Mouse (Mus musculus) CH12.LX (cell line): ENCODE data around the gene Fam3c. TPM values are rescaled to one million over a fixed set of nuclear protein-coding genes. Genes with fewer than 3 reads are reported as not detected.

ENCODE experiments used
- DNase-seq: peaks from one replicate; pipeline ENCODE4 v3.0.0-alpha.2; 2013; ENCODE audit errors: extremely low read depth
- H3K27ac ChIP-seq: 2 replicates; pipeline ENCODE4 v1.5.1; 2012; ENCODE audit warnings: low read depth, mild to moderate bottlenecking, control low read depth, moderate library complexity; ENCODE audit not compliant: insufficient read depth
- H3K27me3 ChIP-seq: replicated peaks from 2 replicates; pipeline ENCODE3; 2012; ENCODE audit warnings: inconsistent platforms
- H3K36me3 ChIP-seq, 2 experiments: replicated peaks in 1 of 2; 2 replicates each; pipeline versions ENCODE3 to v1.6.1; 2012; ENCODE audit warnings: inconsistent platforms in 1 of 2, low read length in 1 of 2, mild to moderate bottlenecking in 1 of 2, mixed read lengths in 1 of 2, moderate library complexity in 1 of 2; ENCODE audit not compliant: control insufficient read depth in 1 of 2, insufficient read depth in 1 of 2
- H3K4me1 ChIP-seq, 2 experiments: 2 replicates each; pipeline ENCODE4 v1.6.1; 2012; ENCODE audit warnings: inconsistent platforms in 1 of 2, moderate library complexity in 1 of 2; ENCODE audit not compliant: insufficient read depth in 2 of 2, control insufficient read depth in 1 of 2
- H3K4me2 ChIP-seq: 2 replicates; pipeline ENCODE4 v1.6.1; 2012; ENCODE audit warnings: low read depth, mild to moderate bottlenecking, control low read depth; ENCODE audit not compliant: poor library complexity, insufficient read depth, severe bottlenecking
- H3K4me3 ChIP-seq, 3 experiments: fragments of 150-350 bp in 1 of 3; sonication (generic) in 1 of 3; replicated peaks in 1 of 3; 2 replicates each; pipeline versions ENCODE3 to v1.5.1; 2011 to 2012; ENCODE audit warnings: low read depth in 2 of 3, low read length in 2 of 3, mild to moderate bottlenecking in 2 of 3, moderate library complexity in 2 of 3, control low read depth in 1 of 3, improper control_type of control experiment in 1 of 3, inconsistent platforms in 1 of 3, mixed read lengths in 1 of 3; ENCODE audit not compliant: poor library complexity in 1 of 3
- H3K79me2 ChIP-seq: replicated peaks from 2 replicates; pipeline ENCODE4 v1.6.1; 2012; ENCODE audit warnings: mild to moderate bottlenecking, moderate library complexity; ENCODE audit not compliant: control insufficient read depth, poor library complexity, insufficient read depth, severe bottlenecking; ENCODE audit errors: extremely low read depth
- H3K9ac ChIP-seq: 2 replicates; pipeline ENCODE4 v1.6.1; 2012; ENCODE audit warnings: low read depth, mild to moderate bottlenecking, control low read depth, moderate library complexity; ENCODE audit not compliant: insufficient read depth
- H3K9me3 ChIP-seq: replicated peaks from 2 replicates; pipeline ENCODE3; 2012; ENCODE audit warnings: low read length, inconsistent platforms, mixed read lengths
- BHLHE40 ChIP-seq: IDR thresholded peaks from 2 replicates; pipeline ENCODE4 v1.6.1; 2011; ENCODE audit warnings: mild to moderate bottlenecking, low read depth, low read length, improper control_type of control experiment
- CHD1 ChIP-seq: IDR thresholded peaks from 2 replicates; pipeline ENCODE4 v1.6.1; 2012; ENCODE audit warnings: low read depth, low read length, improper control_type of control experiment, inconsistent platforms
- CHD2 ChIP-seq: IDR thresholded peaks from 2 replicates; pipeline ENCODE4 v1.6.1; 2011; ENCODE audit warnings: low read length, improper control_type of control experiment
- CTCF ChIP-seq, 2 experiments: IDR thresholded peaks in 1 of 2; conservative IDR thresholded peaks in 1 of 2; 2 replicates each; pipeline ENCODE4 v1.5.1; 2011 to 2012; ENCODE audit warnings: low read depth in 2 of 2, low read length in 2 of 2, improper control_type of control experiment in 1 of 2, inconsistent platforms in 1 of 2, mild to moderate bottlenecking in 1 of 2, moderate library complexity in 1 of 2
- ELF1 ChIP-seq: IDR thresholded peaks from 2 replicates; pipeline ENCODE4 v1.6.1; 2014; ENCODE audit warnings: low read depth, mild to moderate bottlenecking, inconsistent platforms, low read length, improper control_type of control experiment
- EP300 ChIP-seq: IDR thresholded peaks from 2 replicates; pipeline ENCODE4 v1.6.1; 2011; ENCODE audit warnings: low read length, improper control_type of control experiment
- ETS1 ChIP-seq: conservative IDR thresholded peaks from 2 replicates; pipeline ENCODE4 v1.6.1; 2012; ENCODE audit warnings: low read depth, mild to moderate bottlenecking, inconsistent platforms, low read length, improper control_type of control experiment, moderate library complexity
- GABPA ChIP-seq: IDR thresholded peaks from 2 replicates; pipeline ENCODE4 v1.6.1; 2012; ENCODE audit warnings: low read depth, low read length, improper control_type of control experiment, inconsistent platforms; ENCODE audit not compliant: insufficient replicate concordance
- HCFC1 ChIP-seq: IDR thresholded peaks from 2 replicates; pipeline ENCODE4 v1.6.1; 2012; ENCODE audit warnings: low read depth, mild to moderate bottlenecking, inconsistent platforms, low read length, improper control_type of control experiment
- IRF4 ChIP-seq: IDR thresholded peaks from 2 replicates; pipeline ENCODE4 v1.6.1; 2014; ENCODE audit warnings: low read depth, mild to moderate bottlenecking, inconsistent platforms, low read length, improper control_type of control experiment
- JUN ChIP-seq: IDR thresholded peaks from 2 replicates; pipeline ENCODE4 v1.6.1; 2011; ENCODE audit warnings: low read depth, mild to moderate bottlenecking, low read length, improper control_type of control experiment, moderate library complexity; ENCODE audit not compliant: insufficient read depth
- MAFK ChIP-seq: IDR thresholded peaks from 2 replicates; pipeline ENCODE4 v1.6.1; 2011; ENCODE audit warnings: low read length, improper control_type of control experiment; ENCODE audit not compliant: insufficient replicate concordance
- MAX ChIP-seq: IDR thresholded peaks from 2 replicates; pipeline ENCODE4 v1.6.1; 2011; ENCODE audit warnings: low read length, improper control_type of control experiment
- MAZ ChIP-seq: IDR thresholded peaks from 2 replicates; pipeline ENCODE4 v1.6.1; 2012; ENCODE audit warnings: low read depth, mild to moderate bottlenecking, inconsistent platforms, low read length, improper control_type of control experiment, moderate library complexity
- MEF2A ChIP-seq: IDR thresholded peaks from 2 replicates; pipeline ENCODE4 v1.6.1; 2014; ENCODE audit warnings: low read depth, mild to moderate bottlenecking, inconsistent platforms, low read length, improper control_type of control experiment, borderline replicate concordance
- MXI1 ChIP-seq: IDR thresholded peaks from 2 replicates; pipeline ENCODE4 v1.6.1; 2011; ENCODE audit warnings: mild to moderate bottlenecking, low read depth, low read length, improper control_type of control experiment
- MYC ChIP-seq: IDR thresholded peaks from 2 replicates; pipeline ENCODE4 v1.6.1; 2011; ENCODE audit warnings: low read depth, mild to moderate bottlenecking, improper control_type of control experiment, low read length
- NELFE ChIP-seq: IDR thresholded peaks from 2 replicates; pipeline ENCODE4 v1.6.1; 2011; ENCODE audit warnings: low read depth, low read length, improper control_type of control experiment
- NRF1 ChIP-seq: IDR thresholded peaks from 2 replicates; pipeline ENCODE4 v1.6.1; 2014; ENCODE audit warnings: low read depth, mild to moderate bottlenecking, inconsistent platforms, low read length, improper control_type of control experiment, moderate library complexity
- POLR2A ChIP-seq: IDR thresholded peaks from 2 replicates; pipeline ENCODE4 v1.6.1; 2011; ENCODE audit warnings: low read depth, mild to moderate bottlenecking, improper control_type of control experiment, low read length
- RAD21 ChIP-seq: IDR thresholded peaks from 2 replicates; pipeline ENCODE4 v1.6.1; 2011; ENCODE audit warnings: low read depth, mild to moderate bottlenecking, low read length, improper control_type of control experiment, moderate library complexity
- SIN3A ChIP-seq: IDR thresholded peaks from 2 replicates; pipeline ENCODE4 v1.6.1; 2012; ENCODE audit warnings: low read length, improper control_type of control experiment, inconsistent platforms
- SMC3 ChIP-seq: IDR thresholded peaks from 2 replicates; pipeline ENCODE4 v1.6.1; 2011; ENCODE audit warnings: low read depth, low read length, improper control_type of control experiment
- TCF12 ChIP-seq: IDR thresholded peaks from 2 replicates; pipeline ENCODE4 v1.6.1; 2014; ENCODE audit warnings: low read depth, mild to moderate bottlenecking, inconsistent platforms, low read length, improper control_type of control experiment
- UBTF ChIP-seq: IDR thresholded peaks from 2 replicates; pipeline ENCODE4 v1.6.1; 2012; ENCODE audit warnings: low read depth, mild to moderate bottlenecking, inconsistent platforms, low read length, improper control_type of control experiment, moderate library complexity
- USF1 ChIP-seq: IDR thresholded peaks from 2 replicates; pipeline ENCODE4 v1.6.1; 2014; ENCODE audit warnings: low read depth, mild to moderate bottlenecking, inconsistent platforms, low read length, improper control_type of control experiment
- USF2 ChIP-seq: conservative IDR thresholded peaks from 2 replicates; pipeline ENCODE4 v1.6.1; 2011; ENCODE audit warnings: low read depth, low read length, improper control_type of control experiment
- ZKSCAN1 ChIP-seq: IDR thresholded peaks from 2 replicates; pipeline ENCODE4 v1.6.1; 2012; ENCODE audit warnings: low read depth, inconsistent platforms, low read length, improper control_type of control experiment, borderline replicate concordance
- ZMIZ1 ChIP-seq: IDR thresholded peaks from 2 replicates; pipeline ENCODE4 v1.6.1; 2012; ENCODE audit warnings: low read depth, mild to moderate bottlenecking, inconsistent platforms, low read length, improper control_type of control experiment
- ZNF384 ChIP-seq: IDR thresholded peaks from 2 replicates; pipeline ENCODE4 v1.6.1; 2012; ENCODE audit warnings: low read depth, low read length, improper control_type of control experiment, inconsistent platforms
- dilution Hi-C: fragments of 300-500 bp; cut with MboI; formaldehyde crosslinking; loops from 2 replicates; pipeline ENCODE4 v1.14.3; 2020; ENCODE audit warnings: low sequenced_read_pairs; ENCODE audit not compliant: extremely low pct_unique_long_range_greater_than_20kb, extremely low pct_ligation_motif_present
- in situ Hi-C: fragments of 300-500 bp; cut with MboI; formaldehyde crosslinking; loops from 3 replicates; pipeline ENCODE4 v1.14.3; 2019; ENCODE audit warnings: low sequenced_read_pairs, low pct_ligation_motif_present, low pct_unique_long_range_greater_than_20kb, mixed read lengths
- polyA plus RNA-seq: library from polyadenylated mRNA; unstranded; fragments of >175 nt; gene quantifications from 2 replicates; pipeline ENCODE4 v1.2.1, GENCODE M21; 2012; ENCODE audit warnings: low read depth; ENCODE audit not compliant: insufficient read length
- total RNA-seq, 2 experiments: library from RNA; depleted of rRNA; stranded (reverse); fragments of 300-350 nt in 1 of 2; fragments of >200 nt in 1 of 2; gene quantifications; 2 replicates each; pipeline ENCODE4 v1.2.3; 2012 to 2014

Fam3c gene
- total RNA-seq (2012; rRNA removed) (95.9 and 121 TPM in 2 replicates), total RNA-seq (2014; rRNA removed) (61.9 and 68.4 TPM in 2 replicates), polyA plus RNA-seq (155 and 169 TPM in 2 replicates)

- peak; percentile 66; the same call in 1 of the 2 replicates for TF ChIP-seq ZMIZ1
- TF ChIP-seq MAZ: no peak
- TF ChIP-seq GABPA: peak; percentile 16; the same call in 1 of the 2 replicates
- TF ChIP-seq MAX: peak; percentile 95
- peak; percentile 57 for TF ChIP-seq USF1
- TF ChIP-seq JUN: no peak
- TF ChIP-seq CHD1: no peak; the same call in 1 of the 2 replicates
- TF ChIP-seq MAFK: no peak
- TF ChIP-seq ETS1: peak; percentile 56
- peak; percentile 72; the same call in 1 of the 2 replicates for TF ChIP-seq IRF4
- TF ChIP-seq CTCF (conservative IDR thresholded peaks at IDR 0.05 in 1 of 2, IDR thresholded peaks at IDR 0.05 in 1 of 2; ENCODE audit: low read depth in 2 of 2, low read length in 2 of 2): peak in 1 of 2 experiments; percentile 90; a peak in 2 of 4 replicates
- TF ChIP-seq ZNF384: no peak
- TF ChIP-seq MXI1: peak; percentile 97
- TF ChIP-seq MEF2A: peak; percentile 85
- TF ChIP-seq SIN3A: peak; percentile 50; the same call in 1 of the 2 replicates
- no peak for TF ChIP-seq USF2
- peak; percentile 75 for TF ChIP-seq ELF1
- peak; percentile 96 for TF ChIP-seq UBTF
- no peak for TF ChIP-seq ZKSCAN1
- TF ChIP-seq BHLHE40: peak; percentile 56
- TF ChIP-seq EP300: no peak; the same call in 1 of the 2 replicates
- TF ChIP-seq TCF12: peak; percentile 90
- TF ChIP-seq SMC3: peak; percentile 78
- peak; percentile 19; the same call in 1 of the 2 replicates for TF ChIP-seq CHD2
- peak; percentile 67 for TF ChIP-seq HCFC1
- TF ChIP-seq POLR2A: peak; percentile 72; the same call in 1 of the 2 replicates
- peak; percentile 58 for TF ChIP-seq RAD21
- TF ChIP-seq NELFE: peak; percentile 66
- TF ChIP-seq NRF1: peak; percentile 46; the same call in 1 of the 2 replicates
- TF ChIP-seq MYC: peak; percentile 95
- Histone ChIP-seq H3K4me1 (peaks cover 3 to 23% of the 10 kb centered on the region in 2 experiments), H3K79me2 (peaks cover 47% of the 10 kb centered on the region), H3K9ac (peak within 1 kb of the TSS; percentile 91), H3K27me3 (no peaks in the 10 kb centered on the region), H3K9me3 (peaks cover 3% of the 10 kb centered on the region), H3K4me2 (peak within 1 kb of the TSS; percentile 73), H3K27ac (peak within 1 kb of the TSS; percentile 92), H3K4me3 (peak within 1 kb of the TSS; percentile 77 to 99 (median 99)), H3K36me3 (no peaks in the 10 kb centered on the region)
- DNase-seq: peak; percentile 92
- in situ Hi-C loops (no loop called here), dilution Hi-C loops (no loop called here)
These were observed at the start of gene Fam3c for GRCm38 (mm10) chr6:22356086-22356507. Gene Fam3c, minus strand, starts transcription at chr6:22356243.
